Mouse (Mus musculus) intestine, embryonic 15.5 days (tissue): Measurements from ENCODE around the gene Cpeb3. TPM values are rescaled to one million over a fixed set of nuclear protein-coding genes. Genes with fewer than 3 reads are reported as not detected.

Source experiments
- ATAC-seq: fragments of 200-750 bp; cut with Nextera tagmentation; 2 replicates; pipeline ENCODE4 v1.8.0; 2017; ENCODE audit warnings: moderate TSS enrichment, moderate library complexity
- H3K27ac ChIP-seq: fragments of 300-500 bp; sonication (generic); 2 replicates; pipeline ENCODE4 v1.5.1; 2015; ENCODE audit warnings: mild to moderate bottlenecking, inconsistent platforms
- H3K27me3 ChIP-seq: fragments of 300-500 bp; sonication (generic); replicated peaks from 2 replicates; pipeline ENCODE4 v1.6.1; 2015; ENCODE audit warnings: inconsistent platforms
- H3K36me3 ChIP-seq: fragments of 300-500 bp; sonication (generic); 2 replicates; pipeline ENCODE4 v1.6.1; 2015; ENCODE audit warnings: inconsistent platforms
- H3K4me1 ChIP-seq: fragments of 300-500 bp; sonication (generic); replicated peaks from 2 replicates; pipeline ENCODE4 v1.6.1; 2015; ENCODE audit warnings: inconsistent platforms
- H3K4me2 ChIP-seq: fragments of 300-500 bp; sonication (generic); replicated peaks from 2 replicates; pipeline ENCODE4 v1.6.1; 2015; ENCODE audit warnings: mild to moderate bottlenecking, inconsistent platforms
- H3K4me3 ChIP-seq: fragments of 300-500 bp; sonication (generic); replicated peaks from 2 replicates; pipeline ENCODE4 v1.5.1; 2015; ENCODE audit warnings: inconsistent platforms
- H3K9ac ChIP-seq: fragments of 300-500 bp; sonication (generic); 2 replicates; pipeline ENCODE4 v1.6.1; 2015; ENCODE audit warnings: inconsistent platforms
- H3K9me3 ChIP-seq: fragments of 300-500 bp; sonication (generic); 2 replicates; pipeline ENCODE4 v1.6.1; 2016; ENCODE audit warnings: inconsistent platforms
- WGBS: fragments of 180-500 bp; shearing (Covaris S2); methylation state at CpG from one replicate; pipeline ENCODE4 v1.1.7; 2015; 5-methylcytosine and 5-hydroxymethylcytosine counted together
- polyA plus RNA-seq: library from polyadenylated mRNA; unstranded; fragments of >200 nt; fragmentation: Nextera tagmentation; extraction: Ambion mirVana; gene quantifications from 2 replicates; pipeline ENCODE4 v1.2.1, GENCODE M21; 2015

Cpeb3 gene
- polyA plus RNA-seq, 1 experiment from 2014 or later = 0.85 TPM

DNA sequence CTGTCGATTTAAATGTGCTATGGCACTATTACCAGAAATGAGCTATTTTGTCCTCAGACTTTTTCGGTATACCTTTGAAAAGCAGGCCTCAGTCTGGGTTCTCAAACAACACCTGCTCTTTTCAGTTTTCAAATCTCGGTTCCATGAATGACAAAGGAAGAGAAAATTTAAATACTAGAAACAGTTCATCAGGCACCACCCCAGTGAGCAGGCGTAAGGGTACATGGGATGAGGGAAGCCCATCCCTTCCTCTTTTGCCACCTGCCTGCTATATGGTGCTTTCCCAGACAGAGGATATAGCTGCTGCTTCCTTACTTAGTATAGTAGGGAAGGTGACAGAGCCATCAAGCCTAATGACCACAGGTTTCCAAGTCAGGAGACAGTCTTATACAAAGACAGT is 74.7 kb downstream of the Cpeb3 start:
- no peaks in the 10 kb centered on the region for H3K4me1 ChIP-seq
- H3K4me3 ChIP-seq = no peak overlapping the region
- H3K9me3 ChIP-seq = no peaks in the 10 kb centered on the region
- no peak overlapping the region for H3K27ac ChIP-seq
- H3K27me3 ChIP-seq = no peaks in the 10 kb centered on the region
- no peaks in the 10 kb centered on the region for H3K36me3 ChIP-seq
- no peak for ATAC-seq
- 87% methylated on average over 4 of the region's 4 CpGs for WGBS
- H3K9ac ChIP-seq = no peak overlapping the region
- no peak overlapping the region for H3K4me2 ChIP-seq

DNA sequence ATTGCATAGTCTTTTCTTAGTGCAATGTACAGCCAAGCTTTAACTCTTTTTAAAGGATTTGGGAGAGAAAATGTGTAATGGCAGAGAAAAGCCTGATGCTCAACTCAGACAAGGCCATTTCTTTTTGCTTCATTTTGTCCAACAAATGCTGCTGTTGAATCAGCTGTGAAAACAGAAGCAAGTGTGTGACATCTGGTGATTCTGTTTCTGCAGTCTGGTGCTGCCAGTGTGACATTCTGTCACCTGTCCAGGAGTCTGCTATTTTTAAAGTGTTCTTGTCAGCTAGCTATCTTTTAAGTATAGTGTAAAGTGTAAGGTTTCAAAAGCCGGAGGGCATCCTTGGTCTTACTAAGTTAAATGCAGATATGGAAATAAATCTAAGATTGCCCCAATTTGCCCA is 76.7 kb downstream of the Cpeb3 start:
- Histone ChIP-seq H3K27me3 (no peaks in the 10 kb centered on the region), H3K27ac (no peak overlapping the region), H3K4me1 (no peaks in the 10 kb centered on the region), H3K9me3 (no peaks in the 10 kb centered on the region), H3K4me2 (no peak overlapping the region), H3K9ac (no peak overlapping the region), H3K4me3 (no peak overlapping the region), H3K36me3 (no peaks in the 10 kb centered on the region)
- 93% methylated on average over 1 of the region's 1 CpGs for WGBS
- no peak for ATAC-seq

DNA sequence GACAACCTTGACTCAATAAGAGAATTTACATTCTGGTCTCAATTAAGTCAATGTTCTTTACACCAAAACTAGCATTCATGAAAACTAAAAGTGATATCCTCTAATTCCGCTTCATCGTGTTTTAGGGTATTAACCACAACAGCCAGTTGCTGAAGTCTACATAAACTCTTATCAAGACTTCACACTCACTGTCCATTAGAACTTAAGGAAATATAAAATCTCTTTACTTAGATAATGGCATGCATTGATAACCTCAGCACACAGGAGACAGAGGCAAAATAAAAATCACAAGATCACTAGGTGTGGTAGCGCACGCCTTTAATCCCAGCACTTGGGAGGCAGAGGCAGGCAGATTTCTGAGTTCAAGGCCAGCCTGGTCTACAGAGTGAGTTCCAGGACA is 79.9 kb downstream of the Cpeb3 start:
- Histone ChIP-seq H3K27ac (no peak overlapping the region), H3K36me3 (no peaks in the 10 kb centered on the region), H3K9ac (no peak overlapping the region), H3K9me3 (no peaks in the 10 kb centered on the region), H3K4me2 (no peak overlapping the region), H3K4me3 (no peak overlapping the region), H3K27me3 (no peaks in the 10 kb centered on the region), H3K4me1 (no peaks in the 10 kb centered on the region)
- no peak for ATAC-seq
- 94% methylated on average over 4 of the region's 4 CpGs for WGBS

DNA sequence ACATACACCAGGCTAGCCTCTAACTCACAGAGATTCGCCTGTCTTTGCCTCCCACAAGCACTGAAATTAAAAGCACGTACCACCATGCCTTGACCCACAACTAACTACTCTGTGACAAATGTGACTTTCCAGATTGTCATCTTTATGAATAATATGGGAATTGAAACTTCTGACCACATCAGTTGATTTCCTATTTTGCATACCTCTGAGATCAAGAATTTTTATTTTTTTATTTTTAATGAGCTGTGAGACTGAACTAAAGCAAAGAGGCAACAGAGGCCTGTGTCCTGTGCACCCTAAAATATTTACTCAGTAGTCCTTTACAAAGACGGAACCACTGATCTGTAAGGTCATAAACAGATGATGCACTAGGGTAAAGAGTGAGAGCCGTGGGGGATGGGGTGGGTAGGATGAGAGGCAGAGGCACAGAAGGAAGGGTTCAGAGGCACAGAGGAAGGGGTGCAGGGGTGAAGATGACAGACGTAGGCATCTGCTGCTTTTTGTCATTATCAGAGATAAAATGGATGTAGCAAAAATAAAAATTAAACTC is 81.3 kb downstream of the Cpeb3 start:
- H3K9me3 ChIP-seq = no peaks in the 10 kb centered on the region
- no peak overlapping the region for H3K4me2 ChIP-seq
- no peaks in the 10 kb centered on the region for H3K4me1 ChIP-seq
- no peak for ATAC-seq
- no peaks in the 10 kb centered on the region for H3K36me3 ChIP-seq
- WGBS = 65% methylated on average over 5 of the region's 5 CpGs
- H3K27me3 ChIP-seq = no peaks in the 10 kb centered on the region
- no peak overlapping the region for H3K4me3 ChIP-seq
- H3K27ac ChIP-seq = no peak overlapping the region
- no peak overlapping the region for H3K9ac ChIP-seq

DNA sequence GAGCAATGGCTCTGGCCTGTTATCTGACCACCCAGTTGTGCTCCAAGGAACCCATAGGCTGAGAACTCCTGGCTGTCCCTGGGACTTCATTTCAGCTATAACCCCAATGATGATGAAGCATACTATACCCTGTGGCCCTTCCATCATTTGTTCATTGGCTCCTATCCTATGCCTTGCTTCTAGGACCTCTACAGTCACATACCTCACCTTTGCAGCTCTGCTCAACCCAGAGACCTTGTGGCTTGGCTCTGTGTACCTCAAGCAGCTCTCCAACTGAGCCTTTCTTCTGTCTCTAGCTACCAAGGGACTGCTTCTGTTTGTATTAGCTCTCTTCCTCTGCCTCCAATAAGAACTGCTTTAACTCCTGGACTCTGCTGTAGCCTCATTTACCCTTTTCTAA is 83.4 kb downstream of the Cpeb3 start:
- ATAC-seq = no peak
- Histone ChIP-seq H3K27me3 (no peaks in the 10 kb centered on the region), H3K4me3 (no peak overlapping the region), H3K4me1 (no peaks in the 10 kb centered on the region), H3K4me2 (no peak overlapping the region), H3K9me3 (no peaks in the 10 kb centered on the region), H3K36me3 (no peaks in the 10 kb centered on the region), H3K9ac (no peak overlapping the region), H3K27ac (no peak overlapping the region)

DNA sequence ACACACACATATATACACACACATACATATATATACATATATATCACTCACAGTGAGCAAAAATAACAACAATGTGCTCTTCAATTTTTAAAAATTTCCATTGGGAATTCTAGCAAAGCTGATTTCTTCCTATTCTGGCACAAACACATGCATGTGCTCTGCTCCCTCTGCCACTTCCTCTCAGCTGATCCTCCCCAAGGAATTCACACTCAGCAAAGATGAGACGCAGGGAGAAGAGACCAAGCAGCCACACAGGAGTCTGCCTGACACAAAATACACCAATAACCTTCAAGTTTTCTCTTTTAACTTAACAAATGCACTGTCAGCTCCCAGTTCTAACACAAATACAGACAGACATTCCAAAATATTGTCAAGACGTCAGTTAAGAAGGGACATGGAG is 89.1 kb downstream of the Cpeb3 start:
- no peaks in the 10 kb centered on the region for H3K27me3 ChIP-seq
- no peaks in the 10 kb centered on the region for H3K36me3 ChIP-seq
- ATAC-seq = no peak
- no peaks in the 10 kb centered on the region for H3K4me1 ChIP-seq
- 60% methylated on average over 2 of the region's 2 CpGs for whole genome bisulfite sequencing
- no peaks in the 10 kb centered on the region for H3K9me3 ChIP-seq
- H3K9ac ChIP-seq = no peak overlapping the region
- H3K27ac ChIP-seq = no peak overlapping the region
- H3K4me2 ChIP-seq = no peak overlapping the region
- no peak overlapping the region for H3K4me3 ChIP-seq

DNA sequence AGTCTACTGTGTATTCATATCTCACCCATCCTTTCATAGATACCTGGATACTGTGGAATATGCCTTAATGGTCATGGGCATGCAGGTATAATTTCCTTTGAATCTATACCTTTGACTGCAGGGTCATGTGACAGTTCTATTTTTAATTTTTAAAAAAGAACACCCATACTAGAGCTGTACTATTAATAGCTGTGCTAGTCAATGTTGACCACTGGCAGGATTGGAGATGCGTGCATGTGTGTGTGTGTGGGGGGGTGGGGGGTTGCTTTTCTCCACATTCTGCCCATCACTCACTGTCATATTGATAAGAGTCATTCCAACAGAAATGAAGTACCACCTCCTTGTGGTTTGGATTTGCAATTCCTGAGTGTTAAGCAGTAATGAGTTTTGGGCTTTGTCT is 92.6 kb downstream of the Cpeb3 start:
- ATAC-seq = no peak
- Histone ChIP-seq H3K4me2 (no peak overlapping the region), H3K27ac (no peak overlapping the region), H3K36me3 (no peaks in the 10 kb centered on the region), H3K27me3 (no peaks in the 10 kb centered on the region), H3K4me3 (no peak overlapping the region), H3K9ac (no peak overlapping the region), H3K4me1 (no peaks in the 10 kb centered on the region), H3K9me3 (no peaks in the 10 kb centered on the region)
- 86% methylated on average over 1 of the region's 1 CpGs for WGBS

DNA sequence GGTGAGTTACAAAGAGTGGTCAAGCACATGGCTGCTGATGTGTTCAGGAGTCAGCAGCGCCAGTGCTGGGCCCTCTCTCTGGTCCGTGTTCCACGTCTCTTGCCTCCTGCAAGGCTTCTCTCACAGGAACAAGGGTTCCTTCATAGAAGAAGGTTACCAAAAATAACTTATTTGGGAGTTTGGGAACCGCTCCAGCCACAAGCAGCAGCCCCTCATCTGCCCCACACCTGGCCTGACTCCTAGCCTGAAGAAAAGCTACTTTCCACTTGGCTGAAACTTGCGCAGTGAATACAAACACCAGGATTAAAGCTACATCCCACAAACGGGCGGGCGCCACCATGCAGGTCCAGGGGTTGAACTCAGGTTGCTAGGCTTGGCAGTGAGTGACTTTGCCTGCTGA is 93.0 kb downstream of the Cpeb3 start:
- Histone ChIP-seq H3K9me3 (no peaks in the 10 kb centered on the region), H3K36me3 (no peaks in the 10 kb centered on the region), H3K27me3 (no peaks in the 10 kb centered on the region), H3K4me1 (no peaks in the 10 kb centered on the region), H3K9ac (no peak overlapping the region), H3K27ac (no peak overlapping the region), H3K4me2 (no peak overlapping the region), H3K4me3 (no peak overlapping the region)
- no peak for ATAC-seq
- WGBS = 81% methylated on average over 8 of the region's 8 CpGs

DNA sequence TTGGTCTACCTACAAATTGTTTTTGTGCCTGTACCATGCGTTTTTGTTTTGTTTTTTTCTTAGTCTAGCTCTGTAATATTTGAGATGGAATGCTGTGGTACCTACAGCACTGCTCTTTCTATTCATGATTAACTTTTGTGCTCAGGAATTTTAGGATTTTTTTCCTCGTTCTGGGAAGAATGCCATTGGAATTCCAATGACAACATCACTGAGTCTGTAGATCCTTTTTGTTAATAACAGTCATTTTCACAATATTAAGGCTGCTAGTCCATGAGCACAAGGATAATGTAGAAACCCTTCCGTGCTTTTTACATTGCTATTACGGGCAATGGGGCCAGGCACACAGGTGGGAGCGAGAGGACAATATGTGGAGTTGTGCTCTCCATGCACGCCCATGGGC is 96.6 kb downstream of the Cpeb3 start:
- Histone ChIP-seq H3K9me3 (no peaks in the 10 kb centered on the region), H3K4me2 (no peak overlapping the region), H3K27ac (no peak overlapping the region), H3K4me1 (no peaks in the 10 kb centered on the region), H3K27me3 (no peaks in the 10 kb centered on the region), H3K36me3 (no peaks in the 10 kb centered on the region), H3K9ac (no peak overlapping the region), H3K4me3 (no peak overlapping the region)
- 81% methylated on average over 6 of the region's 6 CpGs for WGBS
- no peak for ATAC-seq

DNA sequence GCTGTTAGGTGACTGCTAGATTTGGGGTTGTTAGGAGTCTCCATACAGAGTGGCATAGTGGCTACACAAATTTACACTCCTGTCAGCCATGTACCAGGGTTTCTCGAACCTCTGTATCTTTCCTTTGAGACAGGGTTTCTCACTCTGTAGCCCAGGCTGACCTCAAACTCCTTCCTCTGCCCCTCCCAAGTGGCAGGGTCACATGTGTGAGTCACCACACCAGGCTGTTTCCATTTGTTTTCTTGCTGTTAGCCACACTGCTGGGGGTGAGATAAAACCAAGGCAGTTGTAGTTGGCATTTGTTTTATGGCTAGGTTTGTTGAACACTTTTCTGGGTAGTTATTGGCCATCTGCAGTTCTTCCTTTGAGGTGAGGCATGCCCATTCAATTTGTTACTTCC is 97.9 kb downstream of the Cpeb3 start:
- H3K27me3 ChIP-seq = no peaks in the 10 kb centered on the region
- no peaks in the 10 kb centered on the region for H3K9me3 ChIP-seq
- no peaks in the 10 kb centered on the region for H3K36me3 ChIP-seq
- WGBS = 76% methylated on average over 1 of the region's 1 CpGs
- ATAC-seq = no peak
- no peak overlapping the region for H3K4me2 ChIP-seq
- no peak overlapping the region for H3K9ac ChIP-seq
- no peak overlapping the region for H3K4me3 ChIP-seq
- no peaks in the 10 kb centered on the region for H3K4me1 ChIP-seq
- no peak overlapping the region for H3K27ac ChIP-seq

DNA sequence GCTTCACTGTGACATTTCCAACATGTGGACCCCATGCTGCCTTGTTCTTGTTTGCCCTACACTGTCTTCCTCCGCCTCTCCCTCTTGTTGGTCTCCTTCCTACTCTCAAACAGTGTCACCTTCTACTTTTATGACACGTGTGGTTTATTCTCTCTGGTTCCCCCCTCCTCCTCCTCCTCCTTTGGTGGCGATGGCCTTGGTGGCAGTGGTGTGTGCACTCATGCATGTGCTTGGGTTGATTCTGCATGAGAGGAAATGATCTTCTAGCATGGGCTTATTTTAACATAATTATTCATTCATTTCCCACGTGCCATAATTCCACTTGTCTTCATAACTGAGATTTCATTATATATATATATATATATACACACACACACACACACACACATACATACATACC is 98.5 kb downstream of the Cpeb3 start:
- H3K4me2 ChIP-seq = no peak overlapping the region
- no peak overlapping the region for H3K27ac ChIP-seq
- 82% methylated on average over 4 of the region's 4 CpGs for WGBS
- no peaks in the 10 kb centered on the region for H3K36me3 ChIP-seq
- H3K4me1 ChIP-seq = no peaks in the 10 kb centered on the region
- no peak for ATAC-seq
- H3K9me3 ChIP-seq = no peaks in the 10 kb centered on the region
- H3K9ac ChIP-seq = no peak overlapping the region
- no peak overlapping the region for H3K4me3 ChIP-seq
- H3K27me3 ChIP-seq = no peaks in the 10 kb centered on the region

DNA sequence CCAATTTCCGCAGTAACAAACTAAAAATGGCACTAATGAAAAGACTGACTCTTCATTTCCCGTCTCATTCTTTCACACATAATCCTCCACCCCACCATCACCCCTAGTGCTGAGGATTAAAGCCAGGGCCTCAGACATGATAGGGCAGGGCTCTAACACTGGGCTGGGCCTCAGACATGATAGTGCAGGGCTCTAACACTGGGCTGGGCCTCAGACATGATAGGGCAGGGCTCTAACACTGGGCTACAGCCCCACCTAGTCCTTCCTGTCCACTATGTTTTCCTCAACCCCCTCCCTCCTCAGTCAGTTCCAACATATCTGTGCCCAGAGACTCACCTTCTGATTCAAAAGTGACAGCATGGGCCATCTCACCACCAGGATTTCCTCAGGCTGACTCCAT is 107.7 kb downstream of the Cpeb3 start:
- Histone ChIP-seq H3K4me3 (no peak overlapping the region), H3K36me3 (no peaks in the 10 kb centered on the region), H3K27ac (no peak overlapping the region), H3K9ac (no peak overlapping the region), H3K4me1 (no peaks in the 10 kb centered on the region), H3K4me2 (no peak overlapping the region), H3K9me3 (no peaks in the 10 kb centered on the region), H3K27me3 (no peaks in the 10 kb centered on the region)
- WGBS = 85% methylated on average over 2 of the region's 2 CpGs
- no peak for ATAC-seq

DNA sequence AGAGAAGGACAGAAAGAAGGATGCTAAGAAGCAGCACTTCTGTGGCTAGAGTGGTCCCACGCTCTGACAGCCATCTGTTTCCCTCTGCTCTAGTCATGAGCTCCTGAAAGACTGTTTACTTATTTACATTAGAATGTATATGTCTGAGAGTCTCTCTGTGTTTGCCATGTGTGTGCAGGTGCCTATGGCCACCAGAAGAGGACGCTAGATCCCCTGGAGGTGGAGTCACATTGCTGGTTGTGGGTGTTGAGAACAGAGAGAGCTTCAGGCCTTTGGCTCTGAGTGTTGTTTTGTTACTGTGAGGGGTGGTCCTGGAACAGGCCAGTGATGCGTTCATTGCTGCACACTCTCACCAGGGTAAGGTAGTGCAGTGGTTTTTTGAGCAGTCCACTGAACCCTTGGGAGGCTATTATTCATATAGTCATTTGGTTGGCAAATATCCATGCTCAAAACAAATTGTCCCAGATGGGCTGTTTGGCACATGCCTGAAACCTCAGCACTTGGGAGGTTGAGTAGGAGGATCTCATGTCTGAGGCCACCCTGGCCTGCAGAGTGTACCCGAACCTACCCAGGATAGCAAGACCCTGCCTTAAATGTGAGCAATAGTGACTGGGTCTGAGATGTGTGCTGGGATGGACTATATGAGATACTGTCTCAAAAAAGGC is 112.6 kb downstream of the Cpeb3 start:
- ATAC-seq = no peak
- Histone ChIP-seq H3K9me3 (no peaks in the 10 kb centered on the region), H3K4me3 (no peak overlapping the region), H3K27me3 (no peaks in the 10 kb centered on the region), H3K27ac (no peak overlapping the region), H3K4me1 (no peaks in the 10 kb centered on the region), H3K4me2 (no peak overlapping the region), H3K36me3 (no peaks in the 10 kb centered on the region), H3K9ac (no peak overlapping the region)
- WGBS = 74% methylated on average over 4 of the region's 4 CpGs
